Mouse (Mus musculus): Measurements from ENCODE around the gene Nt5c3b.

- TF ChIP-seq MAX (IDR thresholded peaks at IDR 0.05; ENCODE audit: low read length), result no peak
- TF ChIP-seq CTCF (conservative IDR thresholded peaks at IDR 0.05 in 1 of 2, IDR thresholded peaks at IDR 0.05 in 1 of 2; ENCODE audit: low read depth in 2 of 2, low read length in 2 of 2), result no peak
- TF ChIP-seq CHD2 (IDR thresholded peaks at IDR 0.05; ENCODE audit: low read length), result no peak
- TF ChIP-seq POLR2A (IDR thresholded peaks at IDR 0.05; ENCODE audit: low read depth, low read length), result no peak
- no peak for TF ChIP-seq TBP (conservative IDR thresholded peaks at IDR 0.05; ENCODE audit: low read depth, low read length)
- TF ChIP-seq MXI1 (IDR thresholded peaks at IDR 0.05; ENCODE audit: low read depth, low read length), result no peak
- no peak for TF ChIP-seq ZNF384 (IDR thresholded peaks at IDR 0.05; ENCODE audit: low read depth, low read length)
Measured at GRCm38 (mm10) chr11:100393733-100394132, 47.9 kb downstream of the Nt5c3b start.
